Mouse (Mus musculus) lung, adult 2 months (tissue): ENCODE measurements around the gene Ctdsp2. TPM values are rescaled to one million over a fixed set of nuclear protein-coding genes. Genes with fewer than 3 reads are reported as not detected.
A peak's percentile ranks its signal among the peaks of the same experiment; 100 is the strongest.

Experiments used
- DNase-seq: peaks from one replicate; pipeline ENCODE4 v3.0.0; 2022
- H3K4me1 ChIP-seq: fragments of 200-500 bp; 2 replicates; pipeline ENCODE4 v1.6.1; 2011; ENCODE audit warnings: low read length; ENCODE audit not compliant: control insufficient read depth, insufficient read depth
- H3K4me3 ChIP-seq: fragments of 200-500 bp; replicated peaks from 2 replicates; pipeline ENCODE3; 2011; ENCODE audit warnings: low read depth, mild to moderate bottlenecking, control low read depth, low read length; ENCODE audit errors: extremely low read depth
- CTCF ChIP-seq: fragments of 200-500 bp; IDR thresholded peaks from 2 replicates; pipeline ENCODE4 v1.5.1; 2011; ENCODE audit warnings: mild to moderate bottlenecking, low read length, control low read depth; ENCODE audit not compliant: insufficient read depth
- POLR2A ChIP-seq: fragments of 200-500 bp; IDR thresholded peaks from 2 replicates; pipeline ENCODE4 v1.6.1; 2011; ENCODE audit warnings: low read depth, mild to moderate bottlenecking, control low read depth, low read length, borderline replicate concordance; ENCODE audit errors: extremely low read depth
- WGBS: fragments of 180-500 bp; shearing (Covaris S2); methylation state at CpG from one replicate; pipeline ENCODE4 v1.1.7; 2018; 5-methylcytosine and 5-hydroxymethylcytosine counted together
- polyA plus RNA-seq: library from polyadenylated mRNA; depleted of rRNA; stranded (reverse); fragments of >200 nt; gene quantifications from 2 replicates; pipeline ENCODE4 v1.2.3, GENCODE M21; 2012

The Ctdsp2 gene
- polyA plus RNA-seq, 1 experiment = 227 TPM

DNA sequence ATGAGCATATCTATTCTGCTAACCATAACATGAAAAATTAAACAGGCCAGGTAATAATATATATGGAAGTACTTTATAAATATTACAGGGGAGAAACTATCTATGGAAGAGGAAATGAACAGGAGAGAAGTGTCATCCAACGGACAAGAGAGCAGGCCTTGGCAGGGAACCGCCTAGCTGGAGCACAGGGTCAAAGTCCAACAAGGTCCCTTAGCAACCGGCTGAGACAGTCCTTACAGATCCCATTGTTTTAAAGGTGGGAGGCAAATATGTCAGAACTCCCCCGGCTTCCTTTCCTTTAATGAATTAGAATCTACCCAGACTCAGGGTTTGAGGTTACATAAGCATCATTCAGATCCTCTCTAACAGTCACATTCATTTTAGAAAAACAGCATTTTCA lies 1.4 kb upstream of the Ctdsp2 start:
- no peak overlapping the region for H3K4me3 ChIP-seq
- 60% methylated on average over 4 of the region's 4 CpGs for WGBS
- DNase-seq = no peak
- H3K4me1 ChIP-seq = peaks cover 10% of the 10 kb centered on the region
- no peak for TF ChIP-seq POLR2A
- TF ChIP-seq CTCF = no peak

DNA sequence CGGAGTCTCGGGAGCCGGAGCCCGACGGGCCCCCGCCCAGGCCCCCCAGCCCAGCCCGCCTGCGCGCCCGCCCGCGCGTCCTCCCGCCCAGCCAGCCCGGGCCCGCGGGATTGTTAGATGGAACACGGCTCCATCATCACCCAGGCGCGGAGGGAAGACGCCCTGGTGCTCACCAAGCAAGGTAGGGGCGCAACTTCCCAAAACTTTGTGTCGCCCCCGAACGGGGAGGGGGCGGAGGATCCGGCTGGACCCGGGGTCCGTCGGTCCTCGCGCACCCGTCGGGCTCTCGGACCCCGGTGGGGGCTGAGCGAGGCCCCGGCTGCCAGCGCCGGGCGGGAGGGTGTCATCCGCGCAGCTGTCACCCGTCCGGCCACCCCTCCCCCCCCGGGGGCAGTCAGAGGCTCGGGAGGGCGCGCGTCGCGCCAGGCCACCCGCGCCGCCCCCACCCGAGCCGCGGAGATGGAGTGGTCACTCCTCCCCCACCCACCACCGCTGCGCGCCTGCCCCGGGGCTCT lies 661 bp downstream of the Ctdsp2 start:
- DNase-seq = peak; percentile 69
- Histone ChIP-seq H3K4me3 (peak overlapping the region; percentile 85), H3K4me1 (peaks cover 29% of the 10 kb centered on the region)
- 0 out of 2 replicates have a peak, but pooled peaks have one; percentile 5 for TF ChIP-seq POLR2A
- TF ChIP-seq CTCF = no peak
- 1% methylated on average over 52 of the region's 62 CpGs for WGBS

DNA sequence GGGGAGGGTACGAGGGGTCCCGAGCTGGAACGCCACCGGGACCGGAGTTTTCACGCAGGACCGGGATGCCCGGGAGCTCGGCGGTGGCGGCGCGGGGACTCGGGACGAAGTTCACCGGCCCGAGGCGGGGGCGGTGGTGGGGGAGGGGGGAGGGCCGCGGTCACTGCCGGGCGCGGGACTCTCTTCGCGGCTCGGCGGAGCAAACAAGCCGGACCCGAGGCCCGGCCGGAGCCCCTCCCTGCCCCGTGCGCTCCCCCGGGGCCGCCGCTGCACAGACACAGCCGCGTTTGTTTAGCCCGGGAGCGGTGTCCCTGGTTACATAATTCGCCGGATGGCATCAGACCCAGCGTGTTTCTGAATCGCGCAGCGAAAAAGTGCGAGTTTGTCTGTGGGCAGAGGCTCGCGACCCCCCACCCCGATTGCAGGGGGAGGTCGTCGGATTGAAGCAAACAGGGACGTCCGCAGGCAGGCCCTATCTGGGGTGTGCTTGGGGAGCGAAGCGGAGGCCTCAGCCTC lies 1.2 kb downstream of the Ctdsp2 start:
- Histone ChIP-seq H3K4me1 (peaks cover 34% of the 10 kb centered on the region), H3K4me3 (peak overlapping the region; percentile 85)
- no peak for TF ChIP-seq POLR2A
- WGBS = under 1% methylated on average over 57 of the region's 57 CpGs
- DNase-seq = peak; percentile 54

DNA sequence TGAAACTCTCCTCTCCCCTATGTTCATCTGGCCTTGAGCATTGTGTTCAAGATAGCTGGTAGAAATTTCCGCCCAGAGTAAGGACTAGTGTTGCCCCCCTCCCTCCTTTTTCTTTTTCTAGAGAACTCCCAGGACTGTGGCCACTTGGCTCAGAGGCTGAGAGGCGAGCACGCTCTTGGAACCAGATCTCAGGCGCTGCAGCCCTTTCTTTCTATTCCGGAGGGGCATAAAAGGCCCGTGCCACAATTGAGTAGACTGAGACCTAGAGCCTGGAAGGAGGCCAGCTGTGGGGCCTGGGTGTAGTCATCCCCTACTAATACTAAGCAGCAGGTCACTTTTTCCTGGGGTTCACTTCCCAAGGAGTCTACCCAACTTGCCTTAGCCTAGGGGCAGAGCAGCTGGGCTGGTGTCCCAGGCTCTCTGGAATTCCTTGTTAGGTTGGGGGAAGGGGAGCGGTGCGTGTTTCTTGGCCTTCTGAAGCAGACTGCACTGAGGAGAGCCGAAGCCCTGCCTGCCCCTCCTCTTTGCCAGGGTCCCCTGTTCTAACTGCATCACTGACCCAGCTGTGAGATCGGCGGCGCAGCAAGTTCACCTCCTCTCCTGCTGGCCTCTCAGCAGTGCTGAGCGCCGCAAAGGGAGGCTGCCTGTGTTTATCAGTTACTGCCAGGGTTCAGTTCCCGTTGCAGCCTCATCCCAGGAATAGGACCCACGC lies 1.9 kb downstream of the Ctdsp2 start:
- H3K4me1 ChIP-seq = peaks cover 39% of the 10 kb centered on the region
- 5% methylated on average over 16 of the region's 16 CpGs for WGBS
- peak; percentile 55 for DNase-seq
- peak overlapping the region; percentile 85 for H3K4me3 ChIP-seq
- TF ChIP-seq CTCF (no peak), POLR2A (0 out of 2 replicates have a peak, but pooled peaks have one; percentile 12)

DNA sequence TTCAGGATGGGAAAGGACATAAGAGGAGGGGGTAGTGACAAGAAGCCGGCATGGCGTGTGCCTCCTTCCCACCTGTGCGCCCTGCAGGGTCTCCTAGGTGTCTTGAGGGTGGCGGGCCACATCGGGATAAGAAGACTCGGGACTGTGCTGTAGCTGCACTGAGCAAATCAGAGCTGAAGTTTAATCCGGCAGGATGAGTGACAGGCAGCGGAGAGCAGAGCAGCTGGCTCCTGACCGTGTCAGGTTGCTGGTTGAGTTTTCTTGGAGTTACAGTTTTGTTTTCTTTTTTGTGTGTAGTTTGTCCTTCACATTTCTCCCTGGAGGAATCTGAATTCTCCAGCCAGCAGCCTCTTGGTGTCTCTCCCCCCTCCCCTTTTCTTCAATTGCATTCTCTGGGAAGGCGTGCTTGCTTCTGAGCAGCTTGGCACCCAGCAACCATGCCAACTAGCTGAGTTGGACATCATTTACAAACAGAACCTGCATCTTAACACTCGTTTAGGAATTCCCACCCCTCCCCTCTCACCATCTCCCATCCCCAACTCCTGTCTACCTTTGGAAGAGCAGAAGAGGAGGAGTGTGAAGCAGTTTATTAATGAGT lies 2.5 kb downstream of the Ctdsp2 start:
- TF ChIP-seq POLR2A (0 out of 2 replicates have a peak, but pooled peaks have one; percentile 1), CTCF (no peak)
- H3K4me1 ChIP-seq = peaks cover 44% of the 10 kb centered on the region
- peak overlapping the region; percentile 85 for H3K4me3 ChIP-seq
- WGBS = 11% methylated on average over 11 of the region's 11 CpGs
- no peak for DNase-seq

DNA sequence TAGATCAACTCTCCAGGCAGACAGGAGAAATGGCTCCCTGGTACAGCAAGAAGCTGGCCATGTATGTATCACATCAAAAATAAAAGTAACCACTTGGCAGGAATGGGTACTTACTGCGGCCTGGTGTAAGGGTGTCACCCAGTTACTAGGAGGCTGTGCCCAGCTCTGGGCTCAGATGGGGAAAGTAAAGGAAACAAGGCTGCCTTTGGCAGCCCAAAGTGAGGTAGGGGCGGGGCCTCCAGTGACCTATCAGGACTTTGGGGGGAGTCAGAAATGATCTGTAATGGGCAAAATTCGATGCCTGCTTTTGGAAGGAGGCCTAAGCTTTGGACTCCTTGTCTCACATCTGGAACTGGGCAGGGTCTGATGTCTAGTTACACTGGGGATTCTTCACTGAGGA lies 3.2 kb downstream of the Ctdsp2 start:
- peak overlapping the region; percentile 29 for H3K4me3 ChIP-seq
- no peak for DNase-seq

DNA sequence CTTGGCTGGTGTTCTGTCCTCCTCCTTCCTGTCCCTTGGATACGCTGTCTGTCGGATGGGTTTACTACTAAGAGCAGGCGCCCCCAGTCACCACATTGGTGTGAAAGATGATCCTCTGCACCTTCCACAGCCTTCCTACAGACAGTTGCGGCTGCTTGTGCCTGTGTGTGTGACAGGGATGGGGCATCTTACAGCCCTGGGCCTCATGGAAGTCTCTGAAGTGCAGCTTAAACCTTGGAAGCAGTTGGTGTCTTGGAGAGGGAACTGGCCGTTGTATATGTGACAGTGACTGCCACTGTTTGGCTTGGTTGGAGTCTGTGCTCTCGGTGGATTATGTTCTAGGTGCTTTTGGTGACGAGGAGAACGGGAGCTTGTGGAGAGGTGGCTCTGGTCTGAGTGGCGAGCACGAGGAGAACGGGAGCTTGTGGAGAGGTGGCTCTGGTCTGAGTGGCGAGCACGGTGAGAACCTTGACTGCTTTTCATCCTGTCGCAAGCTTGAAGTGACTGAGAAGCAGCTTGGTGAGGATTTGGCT lies 4.7 kb downstream of the Ctdsp2 start:
- WGBS = 12% methylated on average over 14 of the region's 14 CpGs
- peaks cover 61% of the 10 kb centered on the region for H3K4me1 ChIP-seq
- DNase-seq = no peak
- peak overlapping the region; percentile 37 for H3K4me3 ChIP-seq
- TF ChIP-seq CTCF (no peak), POLR2A (no peak)

More for the DNA sequence above, 3.2 kb downstream of the Ctdsp2 start:
- H3K4me1 ChIP-seq = peaks cover 48% of the 10 kb centered on the region
- WGBS = 19% methylated on average over 3 of the region's 3 CpGs
- TF ChIP-seq CTCF (no peak), POLR2A (peak; percentile 18; the same call in 1 of the 2 replicates)

DNA sequence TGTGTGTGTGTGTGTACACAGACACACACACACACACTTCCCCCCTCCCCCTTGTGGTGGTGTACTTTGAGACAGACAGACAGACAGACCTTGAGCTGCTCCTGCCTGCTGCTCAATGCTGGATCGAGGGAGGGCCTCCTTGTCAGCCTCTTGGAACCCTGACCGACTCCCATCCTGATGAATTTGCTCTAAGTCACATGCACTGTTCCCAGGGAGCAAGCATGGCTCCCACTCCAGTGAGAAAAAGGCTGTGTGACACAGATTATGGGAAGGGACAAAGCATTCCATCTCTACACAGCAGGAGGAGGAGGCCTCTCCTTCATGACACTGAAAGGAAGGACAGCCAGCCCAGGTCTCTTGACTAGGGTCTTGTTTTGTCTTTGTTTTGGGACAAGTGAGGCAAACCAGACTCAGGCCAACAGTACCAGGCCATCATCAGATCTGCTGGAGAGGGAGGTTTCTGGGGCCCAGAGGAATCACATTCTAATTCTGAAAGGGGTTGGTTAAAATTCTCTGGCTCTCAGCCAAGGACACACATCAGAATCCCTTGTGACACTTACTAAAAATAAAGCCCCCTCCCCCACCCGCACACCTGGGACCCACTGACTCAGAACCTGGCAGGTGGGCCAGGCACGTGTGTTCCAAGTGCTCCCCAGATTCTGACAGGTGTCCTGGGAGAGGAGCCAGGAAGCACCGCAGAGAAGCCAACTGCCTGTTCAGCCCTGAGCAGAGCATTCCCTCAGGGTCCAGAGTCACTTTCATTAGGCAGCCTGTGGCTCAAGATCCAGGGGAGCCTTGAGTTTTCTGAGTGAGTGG lies 5.9 kb downstream of the Ctdsp2 start:
- WGBS = 9% methylated on average over 5 of the region's 5 CpGs
- no peak for TF ChIP-seq CTCF
- TF ChIP-seq POLR2A = no peak
- DNase-seq = no peak
- Histone ChIP-seq H3K4me3 (no peak overlapping the region), H3K4me1 (peaks cover 67% of the 10 kb centered on the region)

DNA sequence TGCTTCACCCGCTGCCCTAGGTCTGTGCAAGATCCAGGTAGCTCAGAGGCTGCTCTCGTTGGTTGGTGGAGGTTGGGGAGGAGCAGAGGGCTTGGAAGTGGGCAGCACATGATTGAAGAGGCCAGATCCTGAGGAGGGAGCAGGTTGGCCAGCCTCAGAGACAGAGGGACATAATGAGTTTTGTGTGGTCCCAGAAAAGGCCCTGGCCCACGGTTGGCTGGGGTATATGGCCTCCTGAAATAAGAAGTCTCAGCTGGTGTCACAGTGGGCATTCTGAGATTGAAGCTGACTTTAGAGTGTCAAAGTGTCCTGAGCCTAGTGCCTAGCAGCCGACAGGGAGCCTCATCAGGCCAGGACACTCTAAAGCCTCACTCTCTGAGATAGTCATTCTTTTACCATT lies 6.6 kb downstream of the Ctdsp2 start:
- DNase-seq = no peak
- WGBS = 39% methylated on average over 4 of the region's 4 CpGs
- TF ChIP-seq POLR2A (no peak), CTCF (no peak)
- Histone ChIP-seq H3K4me3 (no peak overlapping the region), H3K4me1 (peaks cover 70% of the 10 kb centered on the region)
